Mouse (Mus musculus) heart, adult 2 months (tissue): ENCODE measurements around the gene Cpne4.

Experiments
- CTCF ChIP-seq: fragments of 200-600 bp; IDR thresholded peaks from 2 replicates; pipeline ENCODE4 v1.8.1; 2022; ENCODE audit warnings: antibody characterized with exemption, mild to moderate bottlenecking, moderate library complexity
- POLR2A ChIP-seq: fragments of 200-500 bp; IDR thresholded peaks from 2 replicates; pipeline ENCODE4 v1.6.1; 2011; ENCODE audit warnings: mild to moderate bottlenecking, low read depth, low read length, control low read depth; ENCODE audit not compliant: insufficient read depth

DNA sequence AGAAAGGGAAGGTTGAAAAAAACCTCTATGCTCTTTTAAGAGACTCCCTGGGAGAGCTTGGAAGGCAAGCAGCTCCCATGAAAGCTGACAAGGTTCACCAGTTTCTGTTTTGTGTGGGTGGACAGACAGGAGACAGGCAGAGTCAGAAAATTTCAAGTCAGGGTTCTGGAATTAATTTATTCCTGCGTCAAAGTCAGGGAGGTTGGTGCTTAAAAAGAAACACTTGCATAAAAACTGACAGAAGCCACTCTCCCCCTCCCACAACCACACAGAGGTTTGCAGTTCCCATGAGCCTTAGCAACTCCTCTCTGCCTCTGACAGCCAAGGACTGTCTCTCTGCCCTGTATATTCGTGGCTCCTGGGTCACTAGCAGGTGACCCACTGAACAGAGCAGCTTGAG lies 463.6 kb downstream of the Cpne4 start:
- TF ChIP-seq CTCF (no peak), POLR2A (no peak)
